Mouse (Mus musculus) left cerebral cortex, adult 11 months (tissue): ENCODE measurements around the gene Suox.
"Not testable (repeated sequence)": the region's sequence is repeated elsewhere in the genome, so short reads cannot be mapped to it uniquely, and the experiment has no call there.

Experiments
- DNase-seq: peaks from one replicate; pipeline ENCODE4 v3.0.0; 2022; ENCODE audit warnings: low spot score

Suox gene

DNA sequence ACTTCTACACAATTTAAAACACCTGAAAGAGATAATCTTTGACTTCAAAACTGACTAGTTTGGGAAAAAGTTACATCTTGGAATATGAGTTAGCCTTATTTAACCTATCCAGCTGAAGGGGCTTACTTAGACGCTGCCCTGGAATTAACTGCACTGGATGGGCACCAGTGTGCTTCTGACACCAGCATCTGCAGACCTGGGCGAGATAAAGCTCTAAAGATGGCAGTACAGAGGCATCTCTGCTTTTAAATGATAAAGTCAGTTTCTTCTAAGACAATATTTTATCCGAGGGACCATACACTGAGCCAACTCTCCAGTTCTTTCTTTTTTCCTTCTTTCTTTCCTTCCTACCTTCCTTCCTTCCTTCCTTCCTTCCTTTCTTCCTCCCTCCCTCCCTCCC lies 9.1 kb downstream of the Suox start:
- no peak for DNase-seq

DNA sequence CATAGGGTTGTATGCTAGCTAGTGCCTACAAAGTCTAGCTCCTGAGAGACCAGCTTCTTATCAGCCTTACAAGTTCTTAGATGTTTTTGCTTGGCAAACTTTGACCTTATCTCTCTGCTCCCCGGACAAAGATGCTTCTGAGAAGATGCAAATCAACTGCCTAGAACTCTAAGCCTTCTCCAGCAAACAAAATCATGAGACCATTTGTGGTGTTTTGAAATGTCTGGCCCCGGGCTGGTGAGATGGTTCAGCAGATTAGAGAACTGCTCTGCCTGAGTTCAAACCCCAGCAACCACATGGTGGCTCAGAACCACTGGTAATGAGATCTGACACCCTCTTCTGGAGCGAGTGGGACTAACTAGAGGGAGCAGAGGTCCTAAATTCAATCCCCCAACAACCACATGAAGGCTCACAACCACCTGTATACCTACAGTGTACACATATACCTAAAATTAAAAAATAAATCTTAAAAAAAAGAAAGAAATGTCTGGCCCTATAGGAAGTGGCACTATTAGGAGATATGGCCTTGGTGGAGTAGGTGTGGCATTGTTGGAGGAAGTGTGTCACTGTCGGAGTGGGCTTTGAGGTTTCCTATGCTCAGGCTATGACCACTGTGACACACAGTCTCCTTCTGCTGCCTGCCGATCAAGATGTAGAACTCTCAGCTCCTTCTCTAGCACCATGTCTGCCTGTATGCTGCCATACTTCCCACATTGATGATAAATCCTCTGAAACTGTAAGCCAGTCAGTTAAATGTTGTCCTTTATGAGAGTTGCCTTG lies 10.2 kb downstream of the Suox start:
- DNase-seq, result no peak

DNA sequence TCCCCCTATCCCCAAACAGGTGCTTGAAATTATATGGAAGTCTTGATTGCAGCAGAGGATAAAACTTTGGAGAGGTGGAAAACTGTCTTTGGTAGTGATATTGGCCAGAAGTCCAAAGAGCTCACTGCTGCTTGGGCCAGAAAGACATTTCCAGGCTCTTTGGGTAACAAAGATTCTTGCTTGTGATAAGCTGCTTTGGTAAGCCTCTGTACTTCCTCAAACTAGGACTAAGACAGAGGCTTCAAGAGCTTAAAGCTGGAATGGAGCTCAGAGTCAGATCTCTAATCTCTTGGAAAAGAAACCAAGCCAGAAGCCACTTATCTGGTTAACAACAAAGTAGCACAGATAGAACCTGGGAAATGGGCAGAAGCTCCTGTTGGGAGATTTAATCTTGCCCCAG lies 11.4 kb downstream of the Suox start:
- DNase-seq, result no peak

DNA sequence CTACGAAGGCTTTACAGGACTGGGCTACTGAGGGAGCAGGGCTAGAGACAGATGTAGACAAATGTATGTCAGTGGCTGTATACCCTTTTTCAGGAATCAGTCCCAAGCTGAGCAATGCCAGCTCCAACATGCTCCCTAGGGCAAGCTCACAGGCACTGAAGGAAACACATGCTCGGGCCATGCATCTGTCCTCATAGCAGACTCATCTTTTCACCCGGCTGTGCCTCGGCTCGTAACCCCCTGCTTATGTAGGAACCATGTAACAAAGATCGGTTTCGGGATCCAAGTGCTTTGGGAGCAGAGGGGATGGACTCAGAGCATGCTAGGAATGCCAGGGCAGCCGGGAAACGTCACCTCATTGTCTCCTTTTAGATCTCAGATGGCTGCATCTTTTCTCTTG lies 14.4 kb downstream of the Suox start:
- DNase-seq, result no peak

DNA sequence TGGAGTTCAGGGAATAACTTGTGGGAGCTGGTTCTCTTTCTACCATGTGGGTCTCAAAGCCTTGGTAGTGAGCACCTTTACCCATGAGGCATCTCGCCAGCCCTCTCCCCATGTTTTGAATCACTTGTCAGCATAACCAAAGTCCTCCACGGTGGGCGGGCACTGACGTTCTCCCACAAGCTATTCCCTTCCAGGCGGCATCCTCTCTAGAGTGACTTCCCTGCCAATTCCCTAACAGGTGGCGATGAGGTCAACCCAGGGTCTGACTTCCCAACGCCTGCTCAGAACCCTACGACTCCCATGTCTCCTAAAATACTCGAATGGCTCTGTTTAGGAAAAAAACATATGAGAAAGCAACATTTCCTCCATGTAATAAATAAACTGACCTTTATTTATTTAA lies 16.0 kb downstream of the Suox start:
- no peak for DNase-seq

DNA sequence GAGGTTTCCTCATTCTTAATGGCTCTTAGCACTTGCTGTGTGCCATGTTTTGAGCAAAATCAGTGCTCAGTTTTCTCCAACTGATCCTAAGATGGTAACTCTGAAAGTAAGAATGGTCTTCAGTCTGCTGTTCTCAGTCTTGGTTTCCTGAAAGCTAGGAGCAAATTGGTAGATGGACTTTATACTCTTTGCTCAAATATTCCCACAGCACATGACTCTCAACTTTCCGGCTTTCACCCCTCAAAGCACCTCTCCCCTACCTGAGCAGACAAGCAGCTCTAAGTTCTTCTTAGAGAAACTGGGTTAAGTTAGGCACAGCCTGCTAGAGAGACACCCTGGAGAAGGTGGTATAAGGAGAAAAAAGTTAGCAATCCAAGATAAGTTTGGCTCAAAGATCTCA lies 17.1 kb downstream of the Suox start:
- DNase-seq, result no peak

DNA sequence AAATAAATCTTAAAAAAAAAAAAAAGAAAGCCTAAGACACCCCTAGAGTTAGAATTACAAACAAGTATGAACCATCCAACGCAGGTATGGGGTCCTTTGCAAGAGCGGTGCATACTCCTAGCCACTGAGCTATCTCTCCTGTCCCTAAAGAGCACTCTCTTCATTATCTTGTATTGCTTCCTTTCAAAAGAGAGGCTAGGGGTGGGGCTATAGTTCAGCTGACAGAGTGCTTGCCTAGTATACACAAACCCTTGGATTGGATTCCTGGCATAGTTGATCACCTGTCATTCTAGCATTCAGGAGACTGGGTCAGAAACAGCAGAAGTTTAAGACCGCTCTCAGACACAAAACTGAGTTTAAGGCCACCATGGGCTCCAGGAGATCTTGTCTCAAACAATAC lies 18.6 kb downstream of the Suox start:
- DNase-seq, result no peak

DNA sequence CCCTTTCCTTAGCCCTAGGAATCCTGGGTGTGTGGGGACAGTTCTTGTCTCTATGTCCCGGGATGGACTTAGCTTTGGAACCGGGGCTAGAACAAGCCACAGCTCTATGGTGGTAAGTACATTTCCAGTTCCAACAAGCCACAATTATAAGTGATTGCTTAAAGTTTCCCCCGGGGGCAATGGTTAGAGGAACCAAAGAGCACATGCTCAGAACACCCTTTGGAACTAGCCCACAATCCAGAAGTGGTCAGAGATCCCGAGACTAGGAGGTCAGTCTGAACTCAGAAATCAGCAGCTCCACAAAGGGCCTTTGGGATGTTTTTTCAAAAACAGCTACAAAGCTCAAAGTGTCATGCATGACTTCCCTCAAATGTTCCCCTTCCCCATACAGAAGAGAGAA lies 20.0 kb downstream of the Suox start:
- no peak for DNase-seq

DNA sequence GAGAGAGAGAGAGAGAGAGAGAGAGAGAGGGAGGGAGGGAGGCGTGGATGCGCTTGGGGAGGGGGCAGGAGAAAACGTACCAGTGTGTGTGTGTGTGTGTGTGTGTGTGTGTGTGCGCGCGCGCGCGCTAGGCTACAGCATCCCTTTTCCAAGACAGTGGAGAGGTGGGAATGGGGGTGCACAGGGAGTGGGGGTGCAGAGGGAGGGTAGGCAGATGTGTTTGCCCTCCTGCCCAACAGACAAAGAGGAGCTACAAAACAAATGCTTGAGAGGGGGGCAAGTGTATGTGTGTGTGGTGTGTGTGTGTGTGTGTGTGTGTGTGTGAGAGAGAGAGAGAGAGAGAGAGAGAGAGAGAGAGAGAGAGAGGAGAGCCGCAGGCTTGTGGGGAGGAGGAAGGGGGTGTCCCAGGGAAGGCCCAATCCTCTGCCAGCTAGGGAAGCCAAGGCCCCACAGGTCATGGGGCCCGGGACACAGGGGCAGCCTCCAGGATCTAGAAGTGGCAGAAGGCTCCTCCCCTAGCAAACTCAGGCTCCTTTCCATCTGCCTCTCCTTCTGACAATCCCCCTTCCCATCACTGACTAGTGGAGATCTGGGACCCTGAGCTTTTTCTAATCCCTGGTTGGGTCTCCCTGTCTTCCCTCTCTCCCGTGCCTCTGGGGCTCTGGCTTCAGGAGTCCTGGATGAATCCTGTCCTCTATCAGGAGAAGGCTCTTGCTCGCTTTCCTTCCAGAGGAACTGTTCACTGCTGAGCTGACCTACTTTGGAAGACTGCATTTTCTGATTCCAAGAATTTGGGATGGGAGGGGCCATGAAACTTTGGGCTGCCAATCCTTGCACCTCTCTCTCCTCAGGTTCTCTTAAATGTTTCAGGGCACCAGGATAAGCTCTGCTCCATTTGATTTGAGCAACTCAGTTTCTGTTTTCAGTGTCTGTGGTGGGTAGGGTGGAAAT lies 27.5 kb downstream of the Suox start:
- DNase-seq, result no peak

DNA sequence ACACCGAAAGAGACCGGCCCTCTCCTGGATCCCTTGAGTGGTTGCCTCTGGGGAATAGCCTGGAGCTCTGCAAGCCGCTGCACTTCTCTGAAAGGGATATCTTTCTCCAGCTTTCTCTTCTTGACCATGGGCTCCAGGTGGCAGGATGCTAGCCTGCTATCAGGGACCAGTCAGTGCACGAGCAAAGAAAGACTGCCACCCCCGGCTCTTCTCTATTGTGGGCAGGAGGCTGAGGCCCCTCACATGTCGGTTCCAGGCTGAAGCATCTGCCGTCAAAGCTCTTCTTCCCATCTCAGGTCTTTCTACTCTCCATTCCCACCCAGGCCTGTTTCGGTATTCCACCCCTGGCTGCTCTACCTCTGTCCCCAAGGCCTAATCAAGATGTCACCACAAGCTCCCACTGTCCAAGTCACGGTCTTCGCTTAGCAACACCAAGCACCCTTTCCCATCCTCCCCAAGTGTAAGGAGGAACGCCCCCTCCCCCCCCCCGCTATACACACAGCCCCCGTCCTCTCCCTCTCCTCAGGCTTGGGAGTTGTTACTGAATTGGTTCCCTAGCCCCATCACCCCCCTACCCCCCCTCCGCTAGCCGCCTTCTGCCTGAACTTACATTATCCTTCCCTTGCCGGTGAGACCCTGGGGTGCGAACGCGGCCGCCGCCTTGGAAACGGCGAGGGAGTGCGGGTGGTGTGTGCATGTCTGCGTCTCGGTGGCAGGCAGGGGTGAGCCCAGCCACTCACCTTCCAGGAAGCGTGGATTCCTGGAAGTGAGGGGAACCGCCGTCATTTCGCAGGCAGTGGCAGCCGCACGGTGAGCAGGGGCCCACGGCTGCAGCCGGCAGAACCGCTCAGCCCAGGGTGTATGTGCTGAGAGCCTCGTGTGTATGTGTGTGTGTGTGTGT lies 28.5 kb downstream of the Suox start, which contains the start of gene Ikzf4:
Gene Ikzf4, minus strand, starts transcription at position 881 of the 901 bp plus-strand sequence.
- DNase-seq, result no peak

DNA sequence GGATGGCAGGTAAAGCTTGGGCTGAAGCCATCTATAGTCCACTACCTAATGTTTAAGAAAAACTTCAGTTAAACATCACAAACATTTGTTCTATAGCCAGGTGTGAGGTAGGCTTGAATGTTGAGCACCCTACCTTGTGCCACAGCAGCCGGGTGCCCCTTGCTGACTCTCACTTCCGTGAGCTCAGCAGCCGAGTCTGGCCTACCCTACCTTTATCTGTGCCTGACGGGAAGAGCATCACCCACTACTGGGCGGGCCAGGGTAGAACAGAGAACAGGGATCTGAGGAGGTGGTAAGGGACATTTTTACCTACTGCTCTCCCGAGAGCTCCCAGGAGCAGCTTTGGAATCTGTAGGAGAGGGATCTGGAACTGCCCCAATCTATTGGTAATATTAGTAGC lies 31.1 kb downstream of the Suox start:
- no peak for DNase-seq

DNA sequence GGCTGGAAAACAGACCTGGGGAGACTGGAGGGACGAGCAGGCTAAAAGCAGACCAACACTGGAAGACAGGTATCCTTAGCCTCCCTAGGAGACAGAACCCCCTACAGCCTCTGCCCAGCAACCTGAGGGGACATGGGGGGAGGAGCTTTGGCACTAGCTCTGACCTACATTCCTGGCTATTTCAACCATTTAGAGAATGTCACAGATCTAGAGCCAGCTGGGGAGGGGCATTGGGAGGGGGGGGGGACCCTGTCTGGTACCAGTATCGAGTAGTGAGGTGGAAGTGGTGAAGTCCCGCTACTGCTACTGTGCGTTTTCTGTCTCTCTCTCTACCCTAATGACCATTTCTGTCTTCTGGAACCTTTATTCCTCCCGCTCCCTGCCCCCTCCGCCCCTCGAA lies 32.0 kb downstream of the Suox start:
- no peak for DNase-seq

DNA sequence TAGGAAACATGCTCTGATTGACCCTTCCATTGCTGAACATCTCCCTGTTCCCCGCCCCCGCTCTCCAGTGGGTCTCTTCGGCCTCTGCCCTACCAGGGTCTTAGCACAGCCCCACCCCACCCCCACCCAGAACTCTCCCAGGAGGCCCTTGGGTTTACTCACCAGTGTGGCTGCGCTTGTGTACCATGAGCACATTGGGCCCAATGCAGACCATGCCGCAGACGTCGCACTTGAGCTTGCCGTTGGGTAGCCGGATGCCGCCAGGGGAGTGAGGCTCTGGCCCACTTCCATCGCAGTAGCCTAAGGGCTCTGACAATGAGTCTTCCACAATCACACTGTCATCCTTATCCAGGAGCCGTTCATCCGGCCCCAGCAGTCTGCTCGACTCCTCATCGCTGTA lies 33.0 kb downstream of the Suox start:
- no peak for DNase-seq

DNA sequence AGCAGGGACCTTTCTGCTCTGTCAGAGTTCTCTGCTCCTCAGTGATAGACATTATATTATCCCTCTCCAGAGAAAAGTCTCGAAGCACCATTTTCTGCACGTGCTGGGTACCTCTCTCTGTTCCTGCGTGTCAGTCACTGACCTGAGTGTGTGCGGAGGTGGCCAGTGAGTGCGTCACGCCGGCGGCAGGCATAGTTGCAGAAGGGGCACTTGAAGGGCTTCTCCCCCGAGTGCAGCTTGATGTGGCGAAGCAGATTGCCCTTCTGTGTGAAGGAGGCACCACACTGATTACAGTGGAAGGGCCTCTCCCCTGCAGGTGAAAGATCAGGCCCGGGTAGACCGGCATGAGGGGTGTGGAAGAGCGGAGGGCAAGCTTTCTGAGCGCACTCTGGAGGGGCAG lies 33.9 kb downstream of the Suox start:
- no peak for DNase-seq

DNA sequence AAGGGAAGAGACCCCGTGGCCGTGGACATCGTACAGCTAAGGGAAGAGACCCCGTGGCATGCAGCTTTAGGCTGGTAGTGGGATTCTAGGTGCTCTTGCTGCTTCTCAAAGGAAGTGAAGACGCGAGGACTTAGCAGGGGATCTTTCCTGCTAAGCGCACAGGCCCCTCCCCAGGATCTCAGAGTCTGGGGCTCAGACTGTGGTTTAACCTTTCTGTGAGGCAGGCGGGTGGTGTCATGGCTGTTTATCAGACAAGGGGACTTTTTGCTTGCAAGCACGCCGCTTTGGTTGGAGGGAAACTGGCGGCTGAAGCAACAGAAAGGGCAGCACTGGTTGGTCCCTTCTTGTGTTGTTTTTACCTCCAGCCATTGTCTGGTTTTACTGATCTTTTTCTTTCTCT lies 36.9 kb downstream of the Suox start:
- no peak for DNase-seq

DNA sequence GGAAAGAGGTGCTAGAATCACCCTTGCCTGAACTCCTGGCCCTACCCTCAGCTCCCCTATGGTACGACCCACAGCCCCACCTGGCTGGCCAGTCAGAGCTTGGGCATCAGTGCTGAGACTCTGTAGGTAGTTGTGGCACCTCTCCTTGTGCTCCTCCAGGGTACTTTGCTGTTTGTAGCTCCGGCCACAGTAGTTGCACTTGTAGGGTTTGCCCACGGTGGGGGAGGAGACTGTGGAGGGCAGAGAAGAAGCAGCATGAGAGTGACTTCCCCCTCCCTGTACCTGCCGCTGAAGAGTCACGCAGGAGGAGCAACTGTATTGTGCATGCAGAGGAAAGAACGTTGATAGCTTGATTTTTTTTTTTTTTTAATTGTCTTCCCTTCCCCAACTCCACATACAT lies 37.3 kb downstream of the Suox start:
- no peak for DNase-seq

DNA sequence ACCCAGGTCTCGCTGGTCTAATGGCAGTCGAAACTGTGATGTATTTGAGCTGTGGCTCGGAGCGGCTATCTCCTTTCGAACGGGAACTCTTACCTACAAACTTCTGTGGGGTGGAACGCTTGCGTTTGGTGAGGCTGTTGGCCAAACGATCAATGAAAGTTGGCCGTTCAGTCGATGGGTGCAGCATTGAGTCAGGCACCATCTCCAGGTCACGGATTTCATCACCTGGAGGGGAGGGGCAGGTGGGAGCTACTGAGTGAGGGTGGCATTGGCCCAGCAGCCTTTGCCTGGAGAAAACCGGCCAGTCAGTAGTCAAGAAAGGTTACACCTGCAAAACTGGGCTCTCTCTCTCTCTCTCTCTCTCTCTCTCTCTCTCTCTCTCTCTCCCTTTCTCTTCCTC lies 38.2 kb downstream of the Suox start:
- no peak for DNase-seq

DNA sequence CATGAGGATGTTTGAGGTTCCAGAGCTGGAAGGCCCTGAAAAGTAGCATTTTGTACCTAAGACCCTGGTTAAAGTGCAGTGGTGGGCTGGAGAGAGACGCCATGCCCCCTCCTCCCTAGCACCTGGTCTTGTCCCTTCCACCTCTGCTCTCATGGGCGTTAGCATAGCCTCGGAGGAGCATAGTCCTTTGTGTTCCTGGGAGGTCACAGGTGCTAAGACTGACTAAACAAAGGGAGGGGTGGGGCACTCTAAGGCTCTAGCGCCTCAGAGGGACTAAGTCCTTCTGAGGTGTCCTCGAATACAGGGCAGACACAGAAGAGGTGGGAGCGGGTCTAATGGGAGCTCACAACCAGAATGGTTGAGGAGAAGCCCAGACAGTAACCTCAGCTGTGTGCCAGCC lies 42.3 kb downstream of the Suox start:
- no peak for DNase-seq

DNA sequence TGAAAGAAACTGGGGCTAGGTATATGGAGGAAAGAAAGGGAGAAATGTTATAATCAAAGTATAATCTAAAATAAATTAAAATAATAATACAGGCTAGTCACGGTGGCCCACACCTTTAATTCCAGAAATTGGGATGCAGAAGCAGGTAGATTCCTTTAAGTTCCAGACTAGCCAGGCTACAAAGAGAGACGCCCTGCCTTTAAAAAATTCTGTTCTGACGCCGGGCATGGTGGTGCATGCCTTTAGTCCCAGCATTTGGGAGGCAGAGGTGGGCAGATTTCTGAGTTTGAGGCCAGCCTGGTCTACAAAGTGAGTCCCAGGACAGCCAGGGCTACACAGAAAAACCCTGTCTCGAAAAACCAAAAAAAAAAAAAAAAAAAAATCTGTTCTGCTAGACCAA lies 43.6 kb downstream of the Suox start:
- not testable (repeated sequence) for DNase-seq

DNA sequence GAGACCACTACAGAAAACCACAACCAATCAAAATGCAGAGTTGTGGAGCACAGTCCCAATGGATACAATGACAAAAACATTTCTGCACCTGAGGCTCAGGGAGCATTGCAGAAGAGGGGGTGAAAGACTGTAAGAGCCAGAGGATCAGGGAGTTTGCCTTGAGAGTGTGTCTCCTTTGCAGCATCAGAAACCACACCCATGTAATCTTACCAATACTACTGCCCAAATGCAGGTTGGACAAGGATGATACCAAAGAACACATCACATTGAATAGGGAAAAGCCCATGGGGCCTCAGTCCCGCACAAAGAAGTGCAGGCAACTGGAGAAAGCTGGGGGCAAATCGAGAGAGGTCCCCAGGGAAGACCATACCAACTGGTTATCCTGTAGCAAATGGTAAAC lies 44.1 kb downstream of the Suox start:
- DNase-seq, result no peak

DNA sequence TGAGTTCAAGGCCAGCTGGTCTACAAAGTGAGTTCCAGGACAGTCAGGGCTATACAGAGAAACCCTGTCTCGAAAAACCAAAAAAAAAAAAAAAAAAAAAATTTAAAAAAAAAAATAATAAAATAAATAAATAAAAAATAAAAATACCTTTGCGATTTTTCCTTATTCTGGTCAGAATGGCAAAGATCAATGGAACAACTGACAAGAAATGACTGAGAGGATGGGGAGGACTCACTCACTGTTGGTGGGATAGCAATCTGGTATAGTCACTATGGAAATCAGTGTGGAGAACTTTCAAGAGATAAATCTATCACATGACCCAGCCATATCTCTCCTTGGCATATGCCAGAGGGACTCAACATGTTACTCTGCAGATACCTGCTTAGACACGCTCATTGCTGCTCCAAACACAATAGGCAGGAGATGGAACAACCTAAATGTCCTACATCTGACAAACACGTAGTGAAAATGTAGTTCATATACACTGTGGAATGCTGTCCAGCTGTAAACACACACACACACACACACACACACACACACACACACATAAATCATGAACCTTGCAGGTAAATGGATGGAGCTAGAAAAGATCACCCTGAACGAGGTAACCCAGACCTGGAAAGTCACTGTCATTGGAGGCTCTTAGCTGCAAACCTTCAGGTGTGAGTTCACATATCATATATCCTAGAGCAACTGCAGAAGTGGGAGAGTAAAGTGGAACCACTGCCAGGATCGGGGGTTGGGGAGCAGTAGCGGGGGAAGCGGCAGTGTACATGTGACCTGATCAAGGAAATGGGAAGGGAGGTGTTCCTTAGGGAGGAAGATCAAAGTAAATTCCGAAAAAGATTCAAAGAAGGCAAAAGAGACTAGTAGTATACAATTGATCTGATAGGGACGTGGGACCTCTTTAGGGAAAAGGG lies 46.2 kb downstream of the Suox start:
- no peak for DNase-seq
